Mouse (Mus musculus) brain, embryonic 14.5 days (tissue): Measurements from ENCODE around the gene Slc2a6.

Source experiments
- CTCF ChIP-seq: fragments of 200-500 bp; IDR thresholded peaks from 2 replicates; pipeline ENCODE4 v1.5.1; 2012; ENCODE audit warnings: inconsistent platforms, mild to moderate bottlenecking, moderate library complexity, borderline replicate concordance; ENCODE audit not compliant: insufficient read depth, insufficient read length; ENCODE audit errors: extremely low read depth
- POLR2A ChIP-seq: fragments of 200-500 bp; IDR thresholded peaks from 2 replicates; pipeline ENCODE4 v1.6.1; 2012; ENCODE audit warnings: mild to moderate bottlenecking, inconsistent platforms, borderline replicate concordance; ENCODE audit not compliant: poor library complexity, insufficient read depth, insufficient read length, severe bottlenecking; ENCODE audit errors: extremely low read depth

DNA sequence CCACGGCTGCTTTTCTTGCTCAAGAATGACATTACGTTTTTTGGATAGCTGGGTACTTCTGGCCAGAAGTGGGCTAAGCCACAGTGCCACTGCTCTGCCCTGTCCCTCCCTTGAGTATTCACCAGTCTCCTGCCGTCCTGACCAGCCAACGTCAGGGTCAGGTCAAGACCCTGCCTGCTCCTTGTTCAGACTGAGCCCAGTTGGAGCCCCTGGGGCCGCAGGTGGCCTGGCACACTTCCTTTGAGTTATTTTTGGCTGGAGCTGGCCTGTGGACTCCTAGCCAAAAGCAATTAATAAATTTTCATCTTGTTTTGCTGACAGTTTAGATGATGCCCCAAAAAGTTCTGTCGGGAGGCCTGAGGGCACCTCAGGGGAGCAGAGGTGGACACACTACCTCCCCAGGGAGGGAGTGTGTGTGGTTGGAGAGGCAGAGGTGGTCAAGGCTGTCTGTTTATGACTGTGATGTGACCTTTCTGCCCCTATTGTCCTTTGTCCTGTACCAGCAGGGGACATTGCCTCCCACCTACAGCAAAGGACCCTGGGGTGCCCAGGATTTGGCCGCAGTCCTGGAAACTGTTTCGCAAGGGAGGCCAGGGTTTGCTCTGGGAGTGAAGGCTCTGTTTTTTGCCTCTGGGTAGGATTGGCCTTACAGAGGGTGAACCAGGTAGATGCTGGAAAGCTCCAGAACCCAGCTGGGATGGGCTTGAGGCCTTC is 14.5 kb upstream of the Slc2a6 start:
- TF ChIP-seq POLR2A (no peak), CTCF (no peak)
